10 mouse cellular contexts compared by ENCODE assay signal in the genomic region with DNA sequence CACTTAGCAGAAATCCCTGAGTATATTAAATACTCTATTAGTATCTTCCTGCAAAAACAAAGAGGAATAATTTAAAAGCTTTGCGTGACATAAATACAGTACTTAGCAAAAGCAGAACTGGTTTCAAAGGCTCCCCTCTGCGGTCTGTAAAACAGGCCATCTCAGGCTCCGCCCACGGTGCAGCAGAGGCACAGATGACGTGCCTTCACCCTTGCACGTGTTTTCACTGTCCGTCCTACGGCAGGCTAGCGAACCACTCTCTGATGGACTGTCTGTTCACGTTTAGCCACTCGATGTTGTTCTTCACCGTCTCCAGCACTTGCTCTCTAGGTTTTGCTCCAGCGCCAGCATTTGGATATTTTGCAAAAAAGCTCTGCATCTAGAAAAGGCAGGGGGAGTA.
A peak's percentile ranks its signal among the peaks of the same experiment; 100 is the strongest.
DNase-seq lines count a peak whose midpoint lies in the region; ATAC-seq and TF ChIP-seq lines count a peak whose summit lies in the region.
"Had no signal": no experiment of that assay in that cellular context is flagged by ENCODE, and none has a peak within 500 bp of the region (broad histone marks: within the 10 kb centered on the region; RNA-seq: fewer than 3 reads in every experiment).

No protein-coding gene starts in this region.

- no peak overlapping the region for H3K9ac ChIP-seq in heart, embryonic 13.5 days
- no peak overlapping the region for H3K9ac ChIP-seq in limb, embryonic 14.5 days (ENCODE audit: low read depth, low read length, severe bottlenecking)
- no peak overlapping the region for H3K9ac ChIP-seq in intestine, embryonic 15.5 days
- H3K9ac ChIP-seq: forebrain, embryonic 13.5 days; liver, embryonic 14.5 days had no signal

- no peaks in the 10 kb centered on the region for H3K27me3 ChIP-seq in heart, embryonic 13.5 days (replicated peaks)
- H3K27me3 ChIP-seq in limb, embryonic 14.5 days (ENCODE audit: control insufficient read depth, insufficient read depth, low read length) = no peaks in the 10 kb centered on the region
- no peaks in the 10 kb centered on the region for H3K27me3 ChIP-seq in intestine, embryonic 15.5 days (replicated peaks)
- H3K27me3 ChIP-seq: forebrain, embryonic 13.5 days had no signal

- H3K4me2 ChIP-seq in heart, embryonic 13.5 days = 0 out of 2 replicates have a peak overlapping the region, but pooled peaks have one; percentile 27
- H3K4me2 ChIP-seq in limb, embryonic 14.5 days (replicated peaks; ENCODE audit: low read depth, low read length, severe bottlenecking) = peak overlapping the region; percentile 19; the same call in 1 of the 2 replicates
- no peak overlapping the region for H3K4me2 ChIP-seq in intestine, embryonic 15.5 days (replicated peaks)
- H3K4me2 ChIP-seq: forebrain, embryonic 13.5 days had no signal

- DNase-seq in heart, adult 9 months (ENCODE audit: low spot score in 2 of 2) = no peak
- DNase-seq in right cerebral cortex, adult 18-20 months = peak; percentile 3
- no peak for DNase-seq in right cerebral cortex, postnatal 10 days (ENCODE audit: low spot score in 2 of 2)
- DNase-seq in limb, embryonic 14.5 days (ENCODE audit: low spot score) = no peak
- DNase-seq in spleen, postnatal 36 days (ENCODE audit: low spot score in 2 of 2) = peak; percentile 47 to 48
- no peak for DNase-seq in adrenal gland, postnatal 14 days

- ATAC-seq in heart, embryonic 13.5 days (ENCODE audit: extremely low read depth, insufficient number of reproducible peaks, low FRiP score, low TSS enrichment) = no peak
- no peak for ATAC-seq in limb, embryonic 14.5 days (ENCODE audit: low FRiP score, low read depth)
- ATAC-seq in intestine, embryonic 15.5 days = no peak
- ATAC-seq: forebrain, embryonic 13.5 days had no signal

- H3K36me3 ChIP-seq in heart, embryonic 13.5 days = 0 out of 2 replicates have a peak, but pooled peaks cover 5% of the 10 kb centered on the region
- no peaks in the 10 kb centered on the region for H3K36me3 ChIP-seq in limb, embryonic 14.5 days (ENCODE audit: control insufficient read depth, insufficient read depth, low read length)
- no peaks in the 10 kb centered on the region for H3K36me3 ChIP-seq in intestine, embryonic 15.5 days

- no peak overlapping the region for H3K27ac ChIP-seq in heart, embryonic 13.5 days (replicated peaks)
- no peak overlapping the region for H3K27ac ChIP-seq in limb, embryonic 14.5 days (replicated peaks; ENCODE audit: low read depth, low read length)
- H3K27ac ChIP-seq in intestine, embryonic 15.5 days = no peak overlapping the region
- H3K27ac ChIP-seq: forebrain, embryonic 13.5 days; liver, embryonic 14.5 days had no signal

- H3K4me1 ChIP-seq in heart, embryonic 13.5 days = no peaks in the 10 kb centered on the region
- no peaks in the 10 kb centered on the region for H3K4me1 ChIP-seq in limb, embryonic 14.5 days (ENCODE audit: control insufficient read depth, insufficient read depth, low read length)
- no peaks in the 10 kb centered on the region for H3K4me1 ChIP-seq in intestine, embryonic 15.5 days (replicated peaks)
- H3K4me1 ChIP-seq: forebrain, embryonic 13.5 days had no signal

- H3K4me3 ChIP-seq in heart, embryonic 13.5 days = no peak overlapping the region
- no peak overlapping the region; the same call in 1 of the 2 replicates for H3K4me3 ChIP-seq in limb, embryonic 14.5 days (replicated peaks; ENCODE audit: low read length)
- H3K4me3 ChIP-seq in intestine, embryonic 15.5 days (replicated peaks) = no peak overlapping the region
- H3K4me3 ChIP-seq: forebrain, embryonic 13.5 days had no signal

- WGBS in heart, embryonic 13.5 days = 59% methylated on average over 13 of the region's 13 CpGs
- WGBS in limb, embryonic 14.5 days = 35% methylated on average over 13 of the region's 13 CpGs
- 50% methylated on average over 13 of the region's 13 CpGs for WGBS in intestine, embryonic 15.5 days

- no peaks in the 10 kb centered on the region for H3K9me3 ChIP-seq in heart, embryonic 13.5 days
- H3K9me3 ChIP-seq in limb, embryonic 14.5 days (ENCODE audit: control insufficient read depth, low read length) = no peaks in the 10 kb centered on the region
- no peaks in the 10 kb centered on the region for H3K9me3 ChIP-seq in intestine, embryonic 15.5 days
- H3K9me3 ChIP-seq: forebrain, embryonic 13.5 days had no signal

- TF ChIP-seq POLR2A in limb, embryonic 14.5 days (IDR thresholded peaks at IDR 0.05; ENCODE audit: borderline replicate concordance, extremely low read depth, insufficient read depth, insufficient read length) = no peak

Comparison
In these comparisons a context has a peak if more than half of its experiments do, and no peak if none do; other contexts are left out.
1. DNase-seq: peak in right cerebral cortex, adult 18-20 months (single experiment) and spleen, postnatal 36 days (2 of 2); none in heart, adult 9 months (0 of 2), right cerebral cortex, postnatal 10 days (0 of 2), limb, embryonic 14.5 days (single experiment) and adrenal gland, postnatal 14 days (single experiment).